Mouse (Mus musculus) G1E (cell line): ENCODE measurements at regions not wholly inside any gene's neighbourhood (a gene's known extent, or its start where the extent isn't known, plus 50 kb on each side); places are given as distances from the start of the nearest gene placed in this dataset.

Experiments
- ATAC-seq: 2 replicates; pipeline ENCODE4 v1.8.0; 2016; ENCODE audit warnings: mild to moderate bottlenecking; ENCODE audit not compliant: insufficient number of reproducible peaks, poor library complexity, low FRiP score, severe bottlenecking; ENCODE audit errors: extremely low read depth
- DNase-seq: peaks from one replicate; pipeline ENCODE4 v3.0.0; 2012; ENCODE audit warnings: low spot score
- H3K27me3 ChIP-seq: 2 replicates; pipeline ENCODE4 v1.6.1; 2012; ENCODE audit warnings: mild to moderate bottlenecking, low read length, inconsistent platforms; ENCODE audit not compliant: insufficient read depth
- H3K36me3 ChIP-seq: replicated peaks from 2 replicates; pipeline ENCODE3; 2012; ENCODE audit warnings: mild to moderate bottlenecking, inconsistent platforms
- H3K4me1 ChIP-seq: 2 replicates; pipeline ENCODE4 v1.6.1; 2012; ENCODE audit warnings: low read depth, low read length, inconsistent platforms, mixed read lengths; ENCODE audit not compliant: insufficient read depth
- H3K4me3 ChIP-seq: 2 replicates; pipeline ENCODE4 v1.5.1; 2012; ENCODE audit warnings: low read depth, mild to moderate bottlenecking, inconsistent platforms, low read length, moderate library complexity, mixed read lengths
- H3K9me3 ChIP-seq: replicated peaks from 2 replicates; pipeline ENCODE4 v1.6.1; 2012; ENCODE audit warnings: inconsistent platforms
- CTCF ChIP-seq: IDR thresholded peaks from 2 replicates; pipeline ENCODE4 v1.5.1; 2012; ENCODE audit warnings: low read depth, low read length, inconsistent platforms, mixed read lengths
- GATA1 ChIP-seq: IDR thresholded peaks from 2 replicates; pipeline ENCODE4 v1.6.1; 2012; ENCODE audit warnings: borderline replicate concordance, low read length, inconsistent platforms, mixed read lengths
- GATA2 ChIP-seq: IDR thresholded peaks from 2 replicates; pipeline ENCODE4 v1.6.1; 2012; ENCODE audit warnings: low read depth, low read length, inconsistent platforms, borderline replicate concordance
- POLR2AphosphoS5 ChIP-seq: IDR thresholded peaks from 2 replicates; pipeline ENCODE4 v1.6.1; 2012; ENCODE audit warnings: low read depth, low read length, inconsistent platforms; ENCODE audit not compliant: insufficient replicate concordance
- TAL1 ChIP-seq: conservative IDR thresholded peaks from 2 replicates; pipeline ENCODE4 v1.6.1; 2012; ENCODE audit warnings: low read depth, low read length, inconsistent platforms, mixed read lengths

DNA sequence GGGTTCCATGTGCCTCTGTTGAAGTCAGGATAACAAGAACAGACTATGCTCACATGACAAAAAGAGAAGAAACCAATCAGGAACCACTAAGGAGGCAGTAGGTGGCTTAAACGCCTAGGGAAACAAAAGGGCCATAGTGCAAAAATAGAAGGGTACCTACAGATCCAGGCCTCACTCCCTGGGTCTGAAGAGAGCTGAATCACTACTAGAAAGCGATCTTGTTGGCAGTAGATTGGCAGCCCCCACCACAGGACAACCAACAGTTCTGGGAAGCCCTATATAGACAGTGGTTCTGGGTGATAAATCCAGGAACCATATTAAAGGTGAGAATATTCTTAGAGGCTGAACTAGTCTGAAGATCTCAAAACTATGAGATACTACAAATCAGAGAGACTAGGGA is 498.7 kb downstream of the Fam19a5 start:
- DNase-seq: no peak
- Histone ChIP-seq H3K36me3 (no peaks in the 10 kb centered on the region), H3K4me1 (no peaks in the 10 kb centered on the region), H3K9me3 (peaks cover 65% of the 10 kb centered on the region), H3K27me3 (no peaks in the 10 kb centered on the region), H3K4me3 (no peak overlapping the region)
- no peak for ATAC-seq
- no peak for TF ChIP-seq POLR2AphosphoS5
- TF ChIP-seq GATA1: no peak
- TF ChIP-seq TAL1: no peak
- no peak for TF ChIP-seq GATA2
- TF ChIP-seq CTCF: no peak

GRCm38 (mm10) chr15:88058071-88058470 is 514.0 kb downstream of the Fam19a5 start:
- Histone ChIP-seq H3K9me3 (peaks cover 72% of the 10 kb centered on the region), H3K4me1 (no peaks in the 10 kb centered on the region), H3K36me3 (no peaks in the 10 kb centered on the region), H3K27me3 (no peaks in the 10 kb centered on the region), H3K4me3 (no peak overlapping the region)
- no peak for DNase-seq
- TF ChIP-seq GATA2 (no peak), TAL1 (no peak), GATA1 (no peak), POLR2AphosphoS5 (no peak), CTCF (no peak)
- ATAC-seq: no peak

DNA sequence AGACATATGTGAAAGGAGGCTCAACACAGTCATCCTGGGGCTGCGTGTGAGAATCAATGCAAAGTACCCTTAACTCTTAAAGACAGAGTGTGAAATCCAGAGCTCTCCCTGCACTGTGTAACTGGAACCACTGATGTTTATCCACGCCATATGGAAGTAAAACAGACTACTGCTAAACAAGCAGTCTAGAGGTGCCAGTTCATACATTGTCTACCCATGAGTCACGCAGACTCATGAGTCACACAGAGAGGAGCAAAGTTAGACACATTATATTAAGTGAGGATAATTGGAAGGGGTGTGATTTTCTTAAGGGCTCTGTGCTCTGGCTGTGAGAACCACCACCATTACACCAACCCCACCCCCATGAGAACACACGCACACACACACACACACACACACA is 516.8 kb downstream of the Fam19a5 start:
- ATAC-seq (no peak), DNase-seq (no peak)
- Histone ChIP-seq H3K4me1 (no peaks in the 10 kb centered on the region), H3K36me3 (no peaks in the 10 kb centered on the region), H3K4me3 (no peak overlapping the region), H3K27me3 (no peaks in the 10 kb centered on the region), H3K9me3 (peaks cover 71% of the 10 kb centered on the region)
- TF ChIP-seq GATA2 (no peak), GATA1 (no peak), POLR2AphosphoS5 (no peak), TAL1 (no peak), CTCF (no peak)

GRCm38 (mm10) chr15:88063041-88063440 is 518.9 kb downstream of the Fam19a5 start:
- DNase-seq (no peak), ATAC-seq (no peak)
- no peaks in the 10 kb centered on the region for H3K4me1 ChIP-seq
- peaks cover 71% of the 10 kb centered on the region for H3K9me3 ChIP-seq
- H3K27me3 ChIP-seq: no peaks in the 10 kb centered on the region
- no peaks in the 10 kb centered on the region for H3K36me3 ChIP-seq
- TF ChIP-seq GATA1: no peak
- no peak overlapping the region for H3K4me3 ChIP-seq

GRCm38 (mm10) chr15:88068476-88068875 is 524.4 kb downstream of the Fam19a5 start:
- no peaks in the 10 kb centered on the region for H3K36me3 ChIP-seq
- H3K4me3 ChIP-seq: no peak overlapping the region
- H3K9me3 ChIP-seq: peaks cover 72% of the 10 kb centered on the region
- TF ChIP-seq GATA1 (no peak), CTCF (no peak), GATA2 (no peak), TAL1 (no peak), POLR2AphosphoS5 (no peak)
- DNase-seq (no peak), ATAC-seq (no peak)
- H3K27me3 ChIP-seq: no peaks in the 10 kb centered on the region
- no peaks in the 10 kb centered on the region for H3K4me1 ChIP-seq

DNA sequence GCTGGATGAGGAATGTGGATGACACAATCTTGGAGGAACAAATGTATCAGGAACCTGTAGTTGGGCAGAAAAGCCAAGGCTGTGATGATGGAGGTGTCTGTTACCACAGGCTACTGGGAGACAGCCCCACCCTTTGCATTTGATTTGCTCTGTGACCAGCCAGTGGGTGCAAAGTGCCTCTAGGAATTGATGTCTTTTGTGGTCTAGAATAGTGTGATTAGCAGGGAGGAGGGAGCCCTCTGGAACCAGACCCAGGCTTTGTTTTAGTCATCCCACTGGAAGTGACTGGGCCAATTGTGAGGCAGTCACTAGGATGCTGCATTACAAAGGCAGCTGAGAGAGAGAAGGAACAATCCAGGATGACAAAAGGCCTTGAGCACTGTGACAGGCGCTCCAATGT is 527.4 kb upstream of the Zdhhc25 start:
- ATAC-seq (no peak), DNase-seq (no peak)
- no peaks in the 10 kb centered on the region for H3K36me3 ChIP-seq
- no peaks in the 10 kb centered on the region for H3K4me1 ChIP-seq
- peaks cover 84% of the 10 kb centered on the region for H3K9me3 ChIP-seq
- H3K4me3 ChIP-seq: no peak overlapping the region
- no peaks in the 10 kb centered on the region for H3K27me3 ChIP-seq
- TF ChIP-seq TAL1 (no peak), POLR2AphosphoS5 (no peak), GATA1 (no peak), GATA2 (no peak), CTCF (no peak)

DNA sequence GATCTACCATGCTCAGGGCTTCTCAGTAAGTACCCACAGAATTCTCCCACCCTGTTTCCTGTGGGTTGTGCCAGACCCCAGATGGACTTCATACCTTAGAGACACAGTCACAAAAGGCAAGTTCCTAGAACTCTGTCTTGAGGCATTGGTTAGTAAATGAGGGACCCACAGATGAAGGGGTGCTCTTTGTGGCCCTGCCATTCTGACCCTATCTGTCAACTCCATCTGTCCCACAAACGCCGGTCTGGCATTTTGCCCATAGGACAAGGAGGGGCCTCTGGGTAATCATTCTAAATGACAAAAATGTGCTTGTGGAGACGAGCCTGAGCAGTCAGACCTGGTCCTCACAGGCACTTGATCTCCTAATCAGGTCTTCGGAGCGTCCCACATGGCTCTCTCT is 516.2 kb upstream of the Zdhhc25 start:
- no peak for ATAC-seq

More for the DNA sequence above, 516.2 kb upstream of the Zdhhc25 start:
- Histone ChIP-seq H3K4me3 (no peak overlapping the region), H3K27me3 (no peaks in the 10 kb centered on the region), H3K4me1 (no peaks in the 10 kb centered on the region), H3K36me3 (no peaks in the 10 kb centered on the region), H3K9me3 (peaks cover 79% of the 10 kb centered on the region)
- TF ChIP-seq TAL1: no peak
- no peak for TF ChIP-seq GATA1
- TF ChIP-seq CTCF: no peak
- no peak for TF ChIP-seq GATA2
- TF ChIP-seq POLR2AphosphoS5: no peak
- DNase-seq: no peak
